Mouse (Mus musculus): Measurements from ENCODE around the gene Myocos.
"Not testable (repeated sequence)": the region's sequence is repeated elsewhere in the genome, so short reads cannot be mapped to it uniquely, and the experiment has no call there.

The Myocos gene

GRCm38 (mm10) chr1:162658119-162658518 is at the start of gene Myocos:
TSS of gene Myocos (minus strand) at chr1:162658219.
- DNase-seq (ENCODE audit: low read depth, low spot score) = no peak

GRCm38 (mm10) chr1:162700389-162701066 is 42.5 kb upstream of the Myocos start:
- no peak for DNase-seq (ENCODE audit: low read depth, low spot score)

- DNase-seq (ENCODE audit: low read depth, low spot score) = peak; percentile 30
These were observed 39.8 kb upstream of the Myocos start for GRCm38 (mm10) chr1:162697866-162698265.

GRCm38 (mm10) chr1:162693721-162694120 is 35.7 kb upstream of the Myocos start:
- no peak for DNase-seq (ENCODE audit: low read depth, low spot score)

- no peak for DNase-seq (ENCODE audit: low read depth, low spot score)
These were observed 7.6 kb upstream of the Myocos start for GRCm38 (mm10) chr1:162665486-162666174.

DNA sequence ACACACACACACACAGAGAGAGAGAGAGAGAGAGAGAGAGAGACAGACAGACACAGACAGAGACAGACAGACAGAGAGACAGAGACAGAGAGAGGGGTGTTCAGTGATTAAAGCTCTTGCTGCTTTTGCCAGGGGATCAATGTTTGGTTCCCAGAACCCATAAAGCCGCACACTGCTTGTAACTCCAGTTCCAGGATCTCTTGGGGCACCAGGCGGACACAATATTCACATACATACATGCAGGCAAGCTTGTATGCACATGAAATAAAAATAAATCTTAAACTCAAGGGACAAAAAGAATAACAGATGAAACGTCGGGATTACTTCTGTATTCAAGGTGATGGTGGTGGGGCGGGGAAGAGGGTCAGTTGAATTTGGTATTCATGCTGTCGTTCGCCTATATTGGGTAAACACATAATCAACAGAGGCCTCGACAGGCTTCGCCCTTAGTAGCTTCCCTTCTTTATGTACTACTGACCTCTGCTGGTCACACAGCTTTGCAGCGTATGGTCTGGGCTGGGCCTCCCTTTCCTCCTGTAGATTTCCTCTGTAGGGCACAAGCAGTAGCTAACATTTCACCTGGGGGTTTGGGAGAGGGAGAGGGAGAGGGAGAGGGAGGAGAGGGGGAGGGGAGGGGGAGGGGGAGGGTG is 6.9 kb upstream of the Myocos start:
- peak; percentile 90 for DNase-seq (ENCODE audit: low read depth, low spot score)

GRCm38 (mm10) chr1:162660276-162660860 is 2.3 kb upstream of the Myocos start:
- DNase-seq (ENCODE audit: low read depth, low spot score) = no peak

- no peak for DNase-seq (ENCODE audit: low read depth, low spot score)
These were observed 9.6 kb downstream of the Myocos start for GRCm38 (mm10) chr1:162648416-162648815.

DNA sequence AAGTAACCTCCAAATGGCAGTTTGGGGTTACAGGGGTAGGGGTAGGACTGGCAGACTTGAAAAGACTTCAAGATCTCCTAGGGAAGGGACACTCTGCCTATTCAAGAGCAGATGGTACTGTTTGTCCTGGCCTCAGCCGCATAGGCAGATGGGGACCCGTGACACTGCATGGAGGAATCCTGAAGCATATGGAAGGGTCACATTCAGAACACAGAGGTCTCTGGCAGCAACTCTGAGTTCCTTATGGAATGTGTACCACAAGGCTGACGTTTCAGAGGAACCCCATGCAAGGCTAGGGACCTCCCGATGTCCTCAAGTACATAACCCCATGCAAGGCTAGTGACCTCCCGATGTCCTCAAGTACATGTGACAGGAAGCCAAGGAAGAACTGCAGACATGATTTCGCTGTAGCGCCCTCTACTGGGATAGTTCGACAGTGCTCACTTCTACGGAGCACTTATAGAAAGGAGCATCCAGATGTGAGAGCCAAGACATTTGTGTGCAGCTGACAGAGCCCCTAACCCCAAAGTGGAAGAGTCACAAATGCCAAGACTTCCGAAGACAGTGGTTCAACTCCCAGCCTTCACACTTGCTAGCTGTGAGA is 11.8 kb downstream of the Myocos start:
- DNase-seq (ENCODE audit: low read depth, low spot score) = peak; percentile 44

DNA sequence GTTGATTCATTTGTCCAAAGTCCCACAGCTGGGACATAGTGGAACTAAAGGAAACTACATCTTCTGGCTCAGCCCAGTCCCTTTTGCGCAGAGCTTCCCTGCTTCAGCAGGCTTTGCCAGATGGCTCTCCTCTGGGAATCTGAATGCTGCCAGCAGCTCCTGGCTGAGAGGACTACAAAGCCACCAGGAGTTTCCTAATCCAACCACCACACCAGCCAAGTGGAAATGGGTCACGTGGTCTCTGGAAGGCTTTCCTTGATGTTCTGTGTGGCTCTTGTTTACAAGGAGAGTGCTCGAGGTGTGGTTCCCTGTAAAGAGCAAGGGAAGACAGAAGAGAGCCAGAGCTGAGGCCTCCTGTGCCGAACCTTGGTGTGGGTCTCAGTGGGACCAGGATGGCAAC is 14.3 kb downstream of the Myocos start:
- peak; percentile 92 for DNase-seq (ENCODE audit: low read depth, low spot score)

DNA sequence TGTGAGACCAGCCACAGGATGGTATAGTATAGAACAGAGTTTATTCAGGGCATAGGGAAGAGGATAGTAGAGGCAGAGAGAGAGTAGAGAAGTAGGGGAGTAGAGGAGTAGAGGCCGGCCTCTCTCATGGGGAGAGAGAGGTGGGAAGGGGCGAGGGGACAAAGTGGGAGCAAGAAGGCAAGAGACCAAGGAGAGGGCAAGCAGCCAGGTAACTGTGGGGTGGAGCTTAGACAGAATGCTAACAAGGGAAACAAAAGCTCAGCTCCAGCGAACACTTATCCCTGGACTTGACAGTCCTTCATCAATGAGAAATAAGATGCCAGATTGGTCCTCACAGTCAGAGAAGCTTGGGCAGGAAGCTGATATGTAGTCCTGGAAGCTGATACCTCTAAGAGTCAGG is 15.4 kb downstream of the Myocos start:
- no peak for DNase-seq (ENCODE audit: low read depth, low spot score)

DNA sequence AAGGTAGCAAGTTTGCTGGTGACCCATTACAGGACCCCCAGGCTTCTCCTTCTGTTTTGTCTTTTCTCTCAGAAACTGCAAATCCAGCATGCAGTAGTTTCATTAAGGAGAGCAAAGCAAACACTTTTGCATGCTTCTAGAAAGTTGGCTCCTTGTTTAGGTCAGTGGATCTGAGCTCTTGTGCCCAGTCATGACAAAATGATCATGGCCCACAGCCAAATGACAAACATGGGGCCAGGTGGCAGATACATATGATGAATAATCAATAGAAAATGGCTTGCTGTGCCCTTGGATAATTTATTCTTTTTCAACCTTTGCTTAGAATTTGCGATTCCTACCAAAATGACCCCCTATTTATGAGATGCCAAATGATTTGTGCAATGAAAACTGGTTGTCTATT is 18.2 kb downstream of the Myocos start:
- DNase-seq (ENCODE audit: low read depth, low spot score) = no peak

DNA sequence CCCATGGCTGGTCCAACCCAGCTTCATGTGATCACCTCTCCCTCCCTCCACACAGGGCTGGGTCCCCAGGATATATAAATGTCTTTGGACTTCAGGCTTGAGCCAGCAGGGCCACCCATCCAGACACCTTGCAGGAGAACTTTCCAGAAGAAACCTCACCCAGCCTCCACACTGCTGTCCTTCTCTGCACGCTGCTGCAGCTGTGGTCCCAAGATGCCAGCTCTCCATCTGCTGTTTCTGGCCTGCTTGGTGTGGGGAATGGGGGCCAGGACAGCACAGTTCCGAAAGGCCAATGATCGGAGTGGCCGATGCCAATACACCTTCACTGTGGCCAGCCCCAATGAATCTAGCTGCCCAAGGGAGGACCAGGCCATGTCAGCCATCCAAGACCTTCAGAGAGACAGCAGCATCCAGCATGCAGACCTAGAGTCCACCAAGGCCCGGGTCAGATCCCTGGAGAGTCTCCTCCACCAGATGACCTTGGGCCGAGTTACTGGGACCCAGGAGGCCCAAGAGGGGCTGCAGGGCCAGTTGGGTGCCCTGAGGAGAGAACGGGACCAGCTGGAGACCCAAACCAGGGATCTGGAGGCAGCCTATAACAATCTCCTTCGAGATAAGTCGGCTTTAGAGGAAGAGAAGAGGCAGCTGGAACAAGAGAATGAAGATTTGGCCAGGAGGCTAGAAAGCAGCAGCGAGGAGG is 18.8 kb downstream of the Myocos start, which contains the start of gene Myoc:
Gene Myoc, plus strand, starts transcription at position 105 of the 700 bp plus-strand sequence.
- DNase-seq (ENCODE audit: low read depth, low spot score) = no peak

DNA sequence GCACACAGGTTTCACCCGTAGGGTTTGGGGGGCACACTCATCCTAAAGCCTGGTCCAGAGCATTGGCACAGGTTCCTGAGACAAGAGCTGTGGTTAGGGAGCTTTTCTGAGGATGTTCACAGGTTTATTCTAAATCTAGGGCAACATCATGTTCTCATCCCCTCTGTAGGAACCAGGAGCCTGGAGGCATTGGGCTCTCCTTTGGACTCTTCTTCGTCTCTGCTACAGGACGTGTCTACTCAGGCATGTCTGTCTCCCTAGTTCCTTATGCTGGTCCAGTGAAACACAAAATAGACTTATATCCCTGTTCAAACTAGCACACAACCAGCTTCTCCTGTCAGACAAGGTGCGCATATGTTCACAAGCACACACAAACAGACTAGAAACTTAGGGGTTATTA is 19.5 kb downstream of the Myocos start:
- peak; percentile 8 for DNase-seq (ENCODE audit: low read depth, low spot score)

- DNase-seq (ENCODE audit: low read depth, low spot score) = no peak
These were observed 21.5 kb downstream of the Myocos start for GRCm38 (mm10) chr1:162636516-162636915.

DNA sequence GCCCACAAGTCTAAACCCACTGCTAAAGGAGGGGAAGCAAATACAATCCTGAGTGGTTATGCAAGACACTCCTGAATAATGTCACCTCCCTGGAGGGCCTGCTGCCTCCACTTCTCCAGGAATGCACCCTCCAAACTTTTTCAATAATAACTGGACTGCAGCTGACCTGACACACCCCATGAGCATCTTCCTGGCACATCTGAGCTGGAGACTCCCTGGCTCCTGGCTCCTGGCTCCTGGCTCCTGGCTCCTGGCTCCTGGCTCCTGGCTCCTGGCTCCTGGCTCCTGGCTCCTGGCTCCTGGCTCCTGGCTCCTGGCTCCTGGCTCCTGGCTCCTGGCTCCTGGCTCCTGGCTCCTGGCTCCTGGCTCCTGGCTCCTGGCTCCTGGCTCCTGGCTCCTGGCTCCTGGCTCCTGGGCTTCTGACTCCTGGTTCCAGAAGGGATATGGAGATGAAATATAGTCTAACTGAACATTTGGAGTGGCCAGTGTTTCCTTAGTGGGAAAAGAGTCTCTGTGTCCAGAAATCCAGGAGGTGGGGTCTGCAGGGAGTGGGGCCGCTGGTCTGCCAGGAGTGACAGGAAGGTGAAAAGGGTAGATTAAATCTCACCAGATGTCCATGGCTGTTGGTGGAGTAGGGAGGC is 22.6 kb downstream of the Myocos start:
- DNase-seq (ENCODE audit: low read depth, low spot score) = peak; percentile 41

DNA sequence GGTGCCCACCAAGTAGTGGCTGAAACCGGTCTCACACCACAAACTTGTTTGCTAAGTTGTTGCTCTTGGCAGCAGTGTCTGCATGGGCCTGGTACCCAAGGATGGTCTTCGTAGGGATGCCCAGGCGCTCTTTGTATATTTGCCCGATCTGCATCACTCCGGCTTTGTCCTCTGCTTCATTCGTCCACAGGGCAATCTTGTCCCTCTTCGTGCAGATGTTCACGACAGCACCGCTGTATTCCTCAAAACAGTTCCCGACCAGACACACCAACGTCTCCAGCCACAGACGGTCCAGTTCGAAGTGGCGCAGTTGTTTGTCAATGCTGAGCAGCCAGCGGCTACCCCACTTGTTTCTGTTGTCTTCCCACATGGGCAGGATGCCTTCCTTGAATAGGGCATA is 29.7 kb downstream of the Myocos start:
- not testable (repeated sequence) for DNase-seq (ENCODE audit: low read depth, low spot score)

GRCm38 (mm10) chr1:162627821-162628220 is 30.2 kb downstream of the Myocos start:
- DNase-seq (ENCODE audit: low read depth, low spot score) = not testable (repeated sequence)

GRCm38 (mm10) chr1:162625229-162625628 is 32.8 kb downstream of the Myocos start:
- DNase-seq (ENCODE audit: low read depth, low spot score) = no peak

GRCm38 (mm10) chr1:162623895-162624294 is 34.1 kb downstream of the Myocos start:
- DNase-seq (ENCODE audit: low read depth, low spot score) = no peak

GRCm38 (mm10) chr1:162620487-162620886 is 37.5 kb downstream of the Myocos start:
- DNase-seq (ENCODE audit: low read depth, low spot score) = no peak

Data from brain, adult 2 months (tissue).